31 mouse cellular contexts compared by ENCODE assay signal in the genomic region with DNA sequence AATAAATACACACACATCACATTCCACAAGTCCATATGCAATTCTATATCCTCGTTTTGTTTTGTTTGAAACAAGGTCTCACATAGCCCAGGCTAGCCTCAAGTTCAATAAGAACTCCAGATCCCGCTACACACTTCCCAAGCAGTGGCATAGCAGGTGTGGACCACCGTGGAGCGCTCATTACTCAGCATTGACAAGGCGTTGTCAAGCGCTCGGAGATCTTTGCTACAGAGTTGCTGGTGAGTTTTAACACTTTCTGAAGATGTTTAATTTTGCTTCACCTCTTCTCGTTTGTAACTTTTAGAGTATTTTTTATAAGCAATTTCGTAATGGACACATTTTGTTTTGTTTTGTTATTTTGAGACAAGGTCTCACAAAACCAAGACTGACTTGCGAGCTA. TPM values are rescaled to one million over a fixed set of nuclear protein-coding genes. Genes with fewer than 3 reads are reported as not detected.
"Had no signal": no experiment of that assay in that cellular context is flagged by ENCODE, and none has a peak within 500 bp of the region (broad histone marks: within the 10 kb centered on the region; RNA-seq: fewer than 3 reads in every experiment).

No protein-coding gene starts in this region.

- H3K36me3 ChIP-seq: embryonic facial prominence, embryonic 10.5 days; embryonic facial prominence, embryonic 12.5 days; embryonic facial prominence, embryonic 13.5 days; embryonic facial prominence, embryonic 15.5 days; forebrain, embryonic 10.5 days; forebrain, embryonic 12.5 days; forebrain, embryonic 15.5 days had no signal

- H3K9me3 ChIP-seq: embryonic facial prominence, embryonic 10.5 days; embryonic facial prominence, embryonic 12.5 days; embryonic facial prominence, embryonic 13.5 days; embryonic facial prominence, embryonic 15.5 days; forebrain, embryonic 10.5 days; forebrain, embryonic 12.5 days; forebrain, embryonic 13.5 days; forebrain, embryonic 15.5 days had no signal

- H3K9ac ChIP-seq: embryonic facial prominence, embryonic 15.5 days; forebrain, embryonic 13.5 days; forebrain, embryonic 15.5 days; forebrain, postnatal 0 days had no signal

- H3K27ac ChIP-seq: embryonic facial prominence, embryonic 10.5 days; embryonic facial prominence, embryonic 12.5 days; embryonic facial prominence, embryonic 13.5 days; embryonic facial prominence, embryonic 15.5 days; forebrain, embryonic 10.5 days; forebrain, embryonic 12.5 days; forebrain, embryonic 13.5 days; forebrain, embryonic 15.5 days; gastrocnemius, adult 2 months had no signal

- DNase-seq: cerebellum, adult 2 months; cerebellum, adult 8-10 months; cerebellum, adult 9-10 months; cerebellum, adult 9-11 months; cerebellum, postnatal 10 days; cerebellum, postnatal 14 days; cerebellum, postnatal 25 days; cerebellum, postnatal 36 days; embryo, embryonic 11 days; forebrain, postnatal 0 days; gastrocnemius, adult 2 months; gastrocnemius, postnatal 10 days; gastrocnemius, postnatal 14 days; gastrocnemius, postnatal 25 days; gastrocnemius, postnatal 36 days; heart, adult 11 months; heart, adult 18-20 months had no signal

- H3K27me3 ChIP-seq: embryonic facial prominence, embryonic 12.5 days; embryonic facial prominence, embryonic 13.5 days; embryonic facial prominence, embryonic 15.5 days; forebrain, embryonic 12.5 days; forebrain, embryonic 13.5 days; forebrain, embryonic 15.5 days had no signal

- H3K4me3 ChIP-seq: embryonic facial prominence, embryonic 12.5 days; forebrain, embryonic 12.5 days; forebrain, embryonic 15.5 days had no signal

- ATAC-seq: forebrain, embryonic 13.5 days; forebrain, embryonic 14.5 days; forebrain, embryonic 15.5 days; forebrain, embryonic 16.5 days; forebrain, postnatal 0 days had no signal

RNA-seq across cellular contexts. Expression of gene Hand1, which starts 33.2 kb away (rescaled TPM):
- polyA plus RNA-seq: cerebellum, adult 2 months; cortical plate, adult 2 months; erythroblast, embryonic 14.5 days; forebrain, embryonic 10.5 days; forebrain, embryonic 11.5 days; forebrain, embryonic 12.5 days; forebrain, embryonic 13.5 days; forebrain, embryonic 14.5 days; forebrain, embryonic 15.5 days; forebrain, embryonic 16.5 days; forebrain, postnatal 0 days; gonadal fat pad, adult 2 months had no signal
